Mouse (Mus musculus) erythroblast, adult 5-6 weeks (primary cell): ENCODE measurements around the gene Apobec4. TPM values are rescaled to one million over a fixed set of nuclear protein-coding genes. Genes with fewer than 3 reads are reported as not detected.
"Not testable (repeated sequence)": the region's sequence is repeated elsewhere in the genome, so short reads cannot be mapped to it uniquely, and the experiment has no call there.

Experiments used
- ATAC-seq: replicated peaks from 2 replicates; pipeline ENCODE4 v1.8.0; 2016; ENCODE audit warnings: moderate number of reproducible peaks, mild to moderate bottlenecking, moderate TSS enrichment, inconsistent platforms; ENCODE audit not compliant: poor library complexity, low FRiP score, severe bottlenecking
- total RNA-seq, 2 experiments: library from RNA; stranded (forward) in 1 of 2; stranded (reverse) in 1 of 2; fragments of 150-400 nt in 1 of 2; fragments of 200-764, 138-1000 nt in 1 of 2; gene quantifications; 2 replicates each; pipeline versions ENCODE4 v1.2.3 to v1.2.4; 2015 to 2017; ENCODE audit warnings: low replicate concordance in 2 of 2

Apobec4 gene
- total RNA-seq, 2 experiments from 2014 or later = 0.51 TPM; not detected in 1

DNA sequence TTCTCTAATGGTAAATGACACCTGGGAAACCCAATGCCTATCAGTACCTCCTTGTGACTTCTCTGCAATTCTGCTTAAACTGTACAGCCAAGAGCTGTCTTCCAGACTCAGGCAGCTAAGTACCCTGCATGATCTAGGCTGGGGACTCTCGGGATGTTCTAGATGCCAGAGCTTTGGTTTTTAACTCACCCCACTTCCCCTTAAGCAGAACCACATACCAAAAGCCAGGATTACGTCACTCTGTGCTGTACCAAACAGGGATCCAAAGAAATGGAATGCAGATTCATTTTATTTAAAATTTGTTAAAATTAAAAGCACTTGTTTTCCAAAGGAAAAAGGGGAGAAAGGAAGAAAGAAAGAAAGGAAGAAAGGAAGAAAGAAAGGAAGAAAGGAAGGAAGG lies 11.4 kb downstream of the Apobec4 start:
- ATAC-seq = no peak

DNA sequence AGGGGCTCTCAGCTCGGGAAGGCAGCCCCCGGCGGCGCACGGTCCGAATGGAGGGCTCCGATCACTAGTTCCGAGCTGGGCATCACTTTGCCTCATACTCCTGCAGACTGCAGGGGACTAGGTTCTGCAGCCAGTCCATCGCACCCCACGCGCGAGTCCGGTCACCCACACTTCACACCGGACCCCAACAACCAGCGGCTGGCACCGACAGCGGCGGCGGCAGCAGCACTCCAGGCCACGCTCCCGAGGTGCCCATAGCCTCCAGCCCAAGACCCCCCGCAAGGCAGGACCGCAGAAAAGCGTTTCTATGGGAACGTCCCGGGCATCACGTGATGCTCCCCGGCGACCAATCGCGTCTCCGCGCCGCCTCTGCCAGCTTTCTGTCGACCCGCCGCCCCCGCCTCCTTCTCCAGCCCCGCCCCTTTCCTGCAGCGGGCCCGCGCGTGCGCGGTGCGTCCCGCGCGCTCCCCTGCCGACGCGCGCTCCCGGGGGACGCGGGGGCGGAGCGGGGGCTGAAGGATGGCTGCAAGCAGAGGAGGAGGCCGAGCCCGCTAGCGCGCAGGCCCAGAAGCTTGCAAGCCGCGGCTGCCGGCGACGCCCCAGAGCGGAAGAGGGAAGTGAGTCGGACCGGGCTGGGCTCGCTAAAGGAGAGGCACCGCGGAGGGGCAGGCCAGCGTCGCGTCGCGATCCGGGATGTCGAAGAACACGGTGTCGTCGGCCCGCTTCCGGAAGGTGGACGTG lies 15.9 kb downstream of the Apobec4 start, which contains the start of the genes Rgl1 and Arpc5:
Gene Rgl1 (minus strand): TSS at position 320 of the 741 bp plus-strand sequence.
Gene Arpc5 (plus strand): TSS at position 511 of the 741 bp plus-strand sequence.
- ATAC-seq = peak; percentile 91

DNA sequence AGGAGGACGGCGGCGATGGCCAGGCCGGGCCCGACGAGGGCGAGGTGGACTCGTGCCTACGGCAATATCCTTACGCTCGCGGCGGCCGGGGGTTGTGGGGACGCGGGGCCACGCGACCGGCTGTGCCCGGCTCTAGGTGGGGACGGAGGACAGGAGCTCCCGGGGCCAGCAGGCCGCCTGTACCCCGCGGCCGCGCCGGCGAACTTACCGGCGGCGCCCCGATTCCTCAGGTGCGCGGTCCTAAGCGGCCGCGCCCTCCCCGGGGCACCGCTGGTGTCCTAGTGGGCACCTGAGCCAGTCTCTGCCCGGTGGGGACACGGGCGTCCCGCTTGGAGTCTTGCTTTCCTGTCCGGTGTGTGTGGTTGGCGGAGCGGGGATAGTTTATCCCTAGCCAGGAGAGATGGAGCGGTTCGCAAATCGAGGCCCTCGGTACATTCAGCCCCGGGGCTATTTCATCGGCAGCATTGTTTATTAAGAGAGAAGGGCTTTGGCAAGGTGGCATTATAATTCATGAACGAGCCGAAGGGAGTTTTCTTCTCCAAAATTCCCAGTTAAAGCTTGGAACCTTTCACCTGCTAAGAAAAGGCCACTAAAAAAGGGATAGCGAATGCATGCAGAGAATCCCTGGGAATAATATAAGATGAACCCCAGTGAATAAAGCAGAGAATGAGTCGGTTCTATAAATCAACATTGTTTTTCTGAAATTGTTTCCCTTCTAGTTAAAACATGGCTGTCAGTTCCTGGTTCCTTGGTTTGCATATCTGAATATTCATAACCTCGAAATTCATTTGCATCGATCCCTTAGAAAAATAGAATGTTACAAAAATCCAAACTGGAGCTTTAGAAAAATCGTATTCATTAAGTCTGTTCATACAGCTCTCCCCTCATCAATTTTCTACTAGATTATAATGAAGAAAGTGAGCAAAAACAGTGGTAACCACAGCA lies 16.7 kb downstream of the Apobec4 start:
- ATAC-seq = peak; percentile 49

DNA sequence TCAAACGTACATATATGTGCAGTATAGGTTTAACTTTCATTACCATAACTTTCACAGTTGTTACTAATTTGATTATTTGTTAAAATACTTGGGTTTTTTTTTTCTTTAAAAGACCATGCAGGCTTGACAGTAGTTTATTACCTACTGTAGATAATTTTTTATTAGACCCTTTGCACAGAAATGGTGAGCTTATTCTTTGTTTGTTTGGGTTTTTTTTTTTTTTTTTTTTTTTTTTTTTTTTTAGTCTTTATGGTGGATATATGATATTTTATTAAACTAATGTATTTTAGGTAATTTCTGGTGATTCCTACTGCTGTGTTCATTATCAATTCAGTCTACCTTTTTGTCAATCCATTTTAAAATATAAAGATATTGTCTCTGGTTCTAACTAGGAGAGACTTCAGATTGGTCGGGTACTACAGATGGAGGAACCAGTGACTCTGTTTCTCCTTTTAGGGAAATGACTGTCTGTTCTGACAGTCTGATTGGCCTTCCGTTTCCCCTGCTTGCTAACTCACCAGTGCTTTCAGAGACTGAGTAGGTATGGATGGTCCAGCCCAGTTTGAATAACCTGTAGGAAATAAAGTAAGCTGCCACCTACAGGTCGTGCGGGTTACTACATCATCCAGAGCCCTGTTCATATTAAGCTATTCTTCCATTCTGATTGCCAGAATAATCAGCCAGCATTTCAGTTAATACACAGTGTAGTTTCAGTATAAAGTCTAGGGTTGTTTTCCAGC lies 17.6 kb downstream of the Apobec4 start:
- peak; percentile 80 for ATAC-seq

DNA sequence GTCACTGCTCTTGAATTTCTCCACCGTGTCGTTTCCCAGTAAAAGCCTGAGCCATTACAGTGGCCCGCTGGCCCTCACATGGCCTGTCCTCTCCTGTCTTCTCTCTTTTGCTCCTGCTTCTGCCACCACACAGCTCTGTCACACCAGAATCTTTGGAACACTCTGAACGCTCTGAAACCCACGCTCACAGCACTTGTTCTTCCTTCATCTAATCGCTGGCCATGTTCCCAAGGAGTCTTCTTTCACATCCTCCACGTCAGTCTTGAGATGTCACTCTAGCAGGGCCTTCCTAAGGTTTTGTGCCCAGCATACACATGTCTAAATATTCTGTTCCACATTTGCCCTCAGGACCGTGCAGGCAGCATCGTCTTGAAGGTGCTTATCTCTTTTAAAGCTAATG lies 20.7 kb downstream of the Apobec4 start:
- ATAC-seq = no peak

DNA sequence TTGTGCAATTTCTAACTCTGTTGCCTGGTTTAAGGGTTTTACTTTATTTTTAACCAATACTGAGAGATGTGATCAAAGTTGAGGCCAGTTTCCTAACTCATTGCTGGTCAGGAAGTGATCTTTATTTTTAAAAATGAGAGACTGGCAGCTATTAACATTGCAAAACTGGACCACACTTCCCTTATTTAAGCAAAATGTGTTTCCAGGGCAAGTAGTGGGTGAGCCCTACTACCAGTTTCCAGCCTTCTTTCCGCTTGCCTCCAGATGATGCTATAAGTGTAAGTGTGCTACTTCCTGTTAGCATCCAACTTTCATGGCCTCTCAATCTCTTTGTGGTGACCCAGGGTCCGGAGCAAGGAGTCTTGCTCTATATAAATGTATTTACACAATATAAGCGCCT lies 24.2 kb downstream of the Apobec4 start:
- not testable (repeated sequence) for ATAC-seq

DNA sequence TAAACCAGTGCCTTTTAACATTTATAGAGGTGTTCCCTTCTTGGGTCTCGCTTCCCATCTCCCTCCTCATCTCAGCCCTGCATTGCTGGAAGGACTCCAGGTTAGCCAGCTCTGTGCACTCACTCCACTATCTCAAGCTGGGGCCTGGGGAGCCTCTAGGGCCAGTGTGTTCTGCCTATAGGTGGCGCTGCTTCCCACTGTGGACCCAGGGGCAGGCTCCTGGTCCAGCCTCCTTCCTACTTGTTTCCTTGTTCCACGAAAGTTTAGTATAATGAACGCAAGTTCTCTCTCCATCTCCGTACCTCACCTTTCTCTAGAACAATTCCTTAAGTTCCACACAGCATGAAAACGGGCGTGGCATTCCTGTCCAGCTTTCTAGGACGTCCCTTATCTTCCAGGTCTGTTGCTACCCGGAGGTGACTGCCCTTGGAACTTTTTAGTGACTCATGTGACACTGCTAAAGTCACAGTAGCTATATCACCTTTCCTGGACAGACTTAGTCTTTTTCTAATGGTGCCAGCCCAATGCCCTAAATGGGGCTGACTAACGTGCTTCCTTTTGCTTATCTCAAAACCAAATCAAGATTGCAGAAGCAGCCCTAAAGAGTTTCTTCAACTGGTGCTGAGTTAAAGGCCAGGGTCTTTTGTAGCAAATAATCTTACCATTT lies 28.9 kb downstream of the Apobec4 start:
- ATAC-seq = peak; percentile 84

DNA sequence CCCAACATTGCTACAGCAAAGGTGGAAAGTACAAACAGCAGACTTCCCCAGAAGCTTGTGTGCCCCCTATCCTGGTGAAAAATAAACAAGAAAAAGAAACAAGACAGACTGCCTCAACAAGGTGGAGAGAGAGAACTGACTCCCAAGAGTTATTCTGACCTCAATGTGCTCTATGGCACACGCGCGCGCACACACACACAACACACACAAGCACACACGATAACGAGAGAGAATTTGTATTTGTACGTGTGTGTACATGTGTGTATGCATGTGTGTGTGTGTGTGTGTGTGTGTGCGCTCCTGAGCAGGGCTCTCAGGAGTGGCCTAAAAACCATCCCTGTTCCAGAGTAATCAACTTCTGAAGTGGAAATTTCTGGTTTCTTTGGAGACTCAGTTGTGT lies 34.3 kb downstream of the Apobec4 start:
- no peak for ATAC-seq

DNA sequence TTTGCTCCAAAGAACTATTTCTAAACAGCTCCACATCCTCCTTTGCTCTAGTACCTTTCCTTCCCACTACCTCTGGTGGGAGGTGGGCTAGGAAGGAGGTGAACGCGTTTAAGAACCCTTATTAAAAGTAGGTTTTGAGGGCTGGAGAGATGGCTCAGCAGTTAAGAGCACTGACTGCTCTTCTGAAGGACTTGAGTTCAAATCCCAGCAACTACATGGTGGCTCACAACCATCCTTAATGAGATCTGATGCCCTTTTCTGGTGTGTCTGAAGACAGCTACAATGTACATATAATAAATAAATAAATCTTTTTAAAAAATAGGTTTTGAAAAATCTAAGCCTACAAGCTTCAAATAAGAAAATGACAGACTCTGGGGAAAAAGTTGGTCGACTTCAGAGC lies 35.1 kb downstream of the Apobec4 start:
- not testable (repeated sequence) for ATAC-seq

DNA sequence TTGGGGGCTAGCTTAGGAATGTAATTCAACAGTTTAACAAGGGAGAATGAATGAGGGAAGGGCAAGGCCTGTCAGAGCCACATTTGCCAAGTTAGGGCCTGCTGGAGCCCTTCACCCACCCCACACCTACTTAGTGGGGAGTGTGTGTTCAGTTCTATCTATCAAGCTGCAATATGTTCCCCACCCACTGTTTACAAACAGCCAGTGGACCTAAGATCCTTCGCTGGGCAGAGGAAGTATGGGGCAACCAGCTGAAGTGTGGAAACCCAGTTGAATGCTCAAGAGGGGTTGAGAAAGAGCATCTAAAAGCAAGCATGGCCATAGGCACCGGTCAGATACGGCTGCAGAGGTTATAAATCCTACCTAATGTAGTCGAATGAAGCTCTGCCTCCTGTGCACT lies 36.6 kb downstream of the Apobec4 start:
- no peak for ATAC-seq

DNA sequence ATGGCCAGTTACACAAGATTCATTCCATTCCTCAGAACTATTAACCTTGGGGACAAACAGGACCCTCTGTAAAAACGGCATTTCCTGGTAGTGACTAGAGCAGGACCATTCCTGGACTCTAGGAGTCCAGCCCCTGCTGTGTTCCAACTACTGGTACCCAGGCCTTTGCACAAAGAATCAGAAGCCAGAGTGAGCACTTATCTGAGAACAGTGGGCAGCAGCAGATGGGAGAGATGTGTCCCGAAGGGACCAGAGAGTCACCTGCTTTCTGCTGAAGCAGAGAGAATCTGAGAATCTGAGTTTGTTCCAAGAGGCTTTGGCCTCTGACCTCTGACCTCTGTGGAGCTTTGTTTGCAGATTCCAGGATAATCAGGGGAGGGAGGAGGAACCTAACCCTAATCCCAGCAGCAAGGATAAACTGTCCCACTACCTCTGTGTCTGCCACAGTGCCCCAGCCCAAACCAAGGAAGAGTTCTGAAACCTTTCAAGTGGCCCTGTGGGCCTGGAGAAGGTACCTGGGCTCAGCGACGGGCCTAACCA lies 37.8 kb downstream of the Apobec4 start:
- ATAC-seq = no peak

DNA sequence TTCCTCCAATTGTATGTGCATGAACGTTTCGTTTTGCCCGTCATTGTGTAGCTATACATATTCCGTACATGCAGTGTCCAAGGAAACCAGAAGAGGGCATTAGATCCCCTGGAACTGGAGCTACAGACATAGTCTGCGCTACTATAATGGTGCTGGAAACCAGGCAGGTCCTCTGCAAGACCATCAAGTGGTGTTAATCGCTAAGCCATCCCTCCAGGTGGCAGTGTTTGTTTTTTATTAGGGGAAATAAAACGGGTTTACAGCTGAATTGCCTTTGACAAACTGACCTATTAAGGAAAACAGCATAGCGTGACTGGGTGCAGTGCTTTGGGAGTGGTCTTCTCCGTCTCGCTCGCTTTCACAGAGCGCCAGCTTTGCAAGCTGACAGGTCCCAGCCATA lies 39.9 kb downstream of the Apobec4 start:
- ATAC-seq = peak; percentile 45; the same call in 1 of the 2 replicates

DNA sequence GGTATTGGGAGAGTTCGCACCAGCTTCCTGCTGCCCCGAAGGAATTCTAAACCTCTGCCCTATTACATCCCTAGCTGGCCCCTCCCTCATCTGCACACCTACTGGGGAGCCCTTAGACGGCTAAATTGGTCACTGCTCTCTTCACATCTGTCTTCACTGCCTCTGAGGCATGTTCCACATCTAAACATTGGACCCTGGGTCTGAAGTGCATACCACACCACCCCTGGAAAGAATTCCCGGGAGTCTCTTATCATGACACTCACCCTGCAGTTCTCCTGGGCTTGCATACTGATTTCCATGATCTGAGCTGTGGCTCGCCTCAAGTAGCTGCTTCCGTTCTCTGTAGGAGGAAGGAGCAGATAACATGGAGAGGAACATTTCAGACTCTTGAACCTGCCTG lies 40.5 kb downstream of the Apobec4 start:
- no peak for ATAC-seq

DNA sequence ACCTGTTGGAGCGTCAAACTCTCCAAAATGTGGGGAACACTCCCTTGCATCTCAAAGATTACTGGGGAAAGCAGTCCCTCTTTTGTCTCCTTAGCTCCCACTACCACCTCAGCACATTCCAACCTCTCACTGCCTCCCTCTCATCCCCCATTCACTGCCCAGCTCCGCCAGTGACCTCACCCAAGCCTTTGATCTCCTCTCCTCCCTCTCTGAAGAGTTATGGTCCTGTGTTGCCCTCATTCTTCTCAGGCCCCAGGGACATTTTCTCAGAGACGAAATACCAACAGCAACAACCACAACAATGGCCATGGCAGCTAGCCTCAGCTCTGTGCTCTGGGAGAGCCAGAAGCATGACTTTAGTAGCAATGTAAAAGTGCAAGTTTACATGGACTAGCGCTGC lies 40.9 kb downstream of the Apobec4 start:
- no peak for ATAC-seq

DNA sequence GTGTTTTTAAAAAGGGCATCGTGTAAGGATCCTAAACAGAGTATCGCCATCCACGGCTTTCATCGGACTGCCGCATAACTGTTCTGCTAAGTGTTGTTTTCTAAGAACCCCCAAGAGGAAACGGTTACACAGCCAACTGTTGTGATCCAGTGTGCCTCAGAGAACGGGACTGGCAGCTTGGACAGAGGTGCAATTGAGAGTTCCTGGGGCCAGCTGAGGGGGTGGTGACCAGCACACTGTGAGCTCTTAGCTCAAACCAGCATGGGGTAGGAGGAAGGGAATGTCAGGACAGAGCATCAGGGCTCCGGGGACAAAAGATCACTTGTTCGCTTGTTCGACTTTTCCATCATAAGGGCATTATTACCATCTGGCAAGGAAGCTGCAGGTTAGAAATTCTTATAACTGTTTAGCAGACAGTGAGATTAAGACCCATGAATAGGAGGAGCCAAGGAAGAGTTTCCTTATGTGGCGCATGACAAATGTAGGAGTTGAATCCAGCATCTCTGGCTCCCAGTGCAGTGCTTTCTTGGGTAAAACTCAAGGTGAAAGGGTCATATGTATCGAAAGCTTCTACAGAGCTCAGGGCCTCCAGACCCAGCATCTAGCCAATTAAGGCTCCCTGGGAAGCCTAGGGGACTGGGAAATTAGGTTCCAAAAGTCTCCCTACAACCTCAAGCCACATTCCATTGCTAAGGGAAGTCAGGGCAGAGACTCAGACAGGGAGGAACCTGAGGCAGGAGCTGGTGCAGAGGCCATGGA lies 42.6 kb downstream of the Apobec4 start:
- ATAC-seq = no peak

DNA sequence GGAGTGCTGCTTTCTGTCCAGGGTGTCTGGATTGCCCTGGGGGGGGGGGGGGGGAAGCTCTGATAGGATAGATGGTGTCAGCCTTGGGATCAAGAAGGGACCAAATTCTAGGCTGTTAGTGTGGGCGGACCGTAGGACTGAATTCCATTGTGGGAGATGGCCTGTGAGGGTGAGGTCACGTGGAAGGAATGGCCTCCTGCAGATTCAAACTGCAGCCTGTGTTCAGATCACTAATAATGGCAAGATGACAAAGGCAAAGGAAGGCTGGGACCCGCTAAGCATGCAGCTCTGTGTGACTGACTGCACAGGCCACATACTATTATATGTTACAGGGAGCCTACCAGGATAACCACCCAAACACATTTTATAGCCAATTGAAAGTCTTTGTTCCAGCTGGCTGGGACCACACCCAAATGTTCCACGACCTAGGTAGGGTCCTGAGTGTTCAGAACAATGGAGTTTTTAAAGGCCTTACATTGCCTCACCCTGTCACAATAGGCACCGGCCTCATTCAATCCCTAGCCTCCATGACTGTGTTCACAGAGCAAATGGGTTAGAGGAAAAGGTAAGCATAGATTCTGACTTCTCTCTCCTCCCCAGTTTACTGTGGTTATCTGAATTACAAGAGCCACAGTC lies 43.3 kb downstream of the Apobec4 start:
- no peak for ATAC-seq

DNA sequence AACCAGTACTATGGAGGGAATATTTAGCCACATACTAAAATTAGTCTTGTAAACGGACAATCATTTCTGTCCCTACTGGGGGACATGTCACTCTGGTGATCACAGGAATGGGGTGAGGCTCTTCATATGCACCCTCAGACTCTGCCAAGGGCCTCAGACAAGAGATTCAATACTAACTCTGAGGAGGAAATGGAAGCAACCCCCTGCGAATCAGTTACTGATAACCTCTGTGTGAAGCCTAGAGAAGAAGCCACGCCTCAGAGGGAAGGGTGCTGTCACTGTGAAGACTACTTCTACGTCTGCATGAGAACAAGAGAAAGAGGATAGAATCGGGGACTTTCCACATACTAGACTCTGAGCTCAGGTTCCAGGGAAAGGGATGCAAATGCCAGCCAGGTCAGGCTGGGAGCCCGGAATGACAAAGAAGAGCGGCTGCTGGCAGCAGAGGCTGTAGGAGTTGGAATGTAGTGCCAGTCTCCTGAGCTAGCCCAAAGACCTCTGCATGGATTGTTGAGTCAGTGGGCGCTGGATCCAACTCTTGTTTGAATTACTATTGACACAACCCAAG lies 45.4 kb downstream of the Apobec4 start:
- no peak for ATAC-seq
